Mouse (Mus musculus): Measurements from ENCODE around the gene Rras. TPM values are rescaled to one million over a fixed set of nuclear protein-coding genes. Genes with fewer than 3 reads are reported as not detected.

Gene Rras
- total and polyA plus RNA-seq, 3 experiments = 5.0 to 24.1 TPM; not detected in 1

DNA sequence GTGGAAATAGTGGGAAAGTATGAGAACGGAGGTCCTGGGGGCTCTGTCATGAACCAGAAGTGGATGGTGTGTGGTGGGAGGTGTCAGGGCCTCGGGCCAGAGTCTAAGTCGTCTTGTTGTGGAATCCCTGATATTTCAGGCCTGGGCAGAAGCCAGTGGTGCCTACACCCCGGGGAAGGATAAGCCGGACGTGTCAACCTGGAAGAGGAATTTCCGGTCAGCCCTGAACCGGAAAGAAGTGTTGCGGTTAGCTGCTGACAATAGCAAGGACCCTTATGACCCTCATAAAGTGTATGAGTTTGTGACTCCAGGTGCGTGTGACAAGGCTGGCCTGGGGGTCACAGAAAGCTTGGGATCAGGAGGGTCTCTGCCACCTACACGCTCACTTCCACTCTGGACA is 18.0 kb upstream of the Rras start:
- peaks cover 1 to 9% of the 10 kb centered on the region in 2 experiments; a peak in 2 of 4 replicates for H3K36me3 ChIP-seq (ENCODE audit: control insufficient read depth in 1 of 2, insufficient read depth in 2 of 2, low read length in 2 of 2)
- H3K4me1 ChIP-seq (ENCODE audit: control insufficient read depth in 1 of 2, insufficient read depth in 2 of 2, low read length in 2 of 2) = no peaks in the 10 kb centered on the region
- H3K4me3 ChIP-seq (ENCODE audit: control insufficient read depth in 1 of 2, insufficient read depth in 1 of 2, low read depth in 2 of 2, low read length in 2 of 2) = no peak overlapping the region

DNA sequence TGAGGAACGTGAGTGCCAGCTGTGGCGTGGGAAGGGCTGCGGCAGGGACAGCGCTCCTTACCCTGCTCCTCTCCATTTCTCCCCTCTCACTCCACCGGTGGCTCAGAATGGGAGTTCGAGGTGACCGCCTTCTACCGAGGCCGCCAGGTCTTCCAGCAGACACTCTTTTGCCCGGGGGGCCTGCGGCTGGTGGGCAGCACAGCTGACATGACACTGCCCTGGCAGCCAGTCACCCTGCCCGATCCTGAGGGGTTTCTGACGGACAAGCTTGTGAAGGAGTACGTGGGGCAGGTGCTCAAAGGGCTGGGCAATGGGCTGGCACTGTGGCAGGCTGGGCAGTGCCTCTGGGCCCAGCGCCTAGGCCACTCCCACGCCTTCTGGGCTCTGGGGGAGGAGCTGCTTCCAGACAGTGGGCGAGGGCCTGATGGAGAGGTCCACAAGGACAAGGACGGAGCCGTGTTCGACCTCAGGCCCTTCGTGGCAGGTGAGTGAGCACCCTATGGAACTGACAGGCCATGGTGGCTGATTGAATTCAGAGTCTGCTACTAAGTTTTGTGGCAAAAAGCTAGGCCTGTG is 17.1 kb upstream of the Rras start:
- no peak for DNase-seq (ENCODE audit: low read depth, low spot score)
- no peaks in the 10 kb centered on the region for H3K4me1 ChIP-seq (ENCODE audit: control insufficient read depth in 1 of 2, insufficient read depth in 2 of 2, low read length in 2 of 2)
- no peak overlapping the region for H3K4me3 ChIP-seq (ENCODE audit: control insufficient read depth in 1 of 2, insufficient read depth in 1 of 2, low read depth in 2 of 2, low read length in 2 of 2)
- H3K27me3 ChIP-seq (ENCODE audit: control insufficient read depth in 1 of 2, insufficient read depth in 2 of 2, low read length in 2 of 2) = no peaks in the 10 kb centered on the region
- H3K9ac ChIP-seq (ENCODE audit: control insufficient read depth, low read depth, low read length, poor library complexity, severe bottlenecking) = no peak overlapping the region
- no peak overlapping the region for H3K27ac ChIP-seq (ENCODE audit: control insufficient read depth, low read depth, low read length)
- TF ChIP-seq GABPA (IDR thresholded peaks at IDR 0.05; ENCODE audit: low read depth, low read length) = no peak
- TF ChIP-seq SMC3 (IDR thresholded peaks at IDR 0.05; ENCODE audit: low read depth, low read length) = no peak
- no peak for TF ChIP-seq E2F4 (IDR thresholded peaks at IDR 0.05; ENCODE audit: borderline replicate concordance, low read depth, low read length)
- TF ChIP-seq MYB (IDR thresholded peaks at IDR 0.05; ENCODE audit: low read depth, low read length) = no peak
- no peak for TF ChIP-seq JUND (IDR thresholded peaks at IDR 0.05; ENCODE audit: low read depth, low read length)
- TF ChIP-seq TCF12 (IDR thresholded peaks at IDR 0.05; ENCODE audit: low read depth, low read length) = no peak
- no peak for TF ChIP-seq MYC (IDR thresholded peaks at IDR 0.05; ENCODE audit: low read depth, low read length)
- TF ChIP-seq USF2 (IDR thresholded peaks at IDR 0.05; ENCODE audit: borderline replicate concordance in 1 of 2, insufficient read depth in 1 of 2, low read depth in 1 of 2, low read length in 2 of 2) = no peak
- TF ChIP-seq ZC3H11A (IDR thresholded peaks at IDR 0.05; ENCODE audit: low read depth, low read length) = no peak
- no peak for TF ChIP-seq TBP (IDR thresholded peaks at IDR 0.05; ENCODE audit: low read depth, low read length)
- no peak for TF ChIP-seq ZMIZ1 (IDR thresholded peaks at IDR 0.05; ENCODE audit: low read depth, low read length)
- TF ChIP-seq UBTF (IDR thresholded peaks at IDR 0.05; ENCODE audit: borderline replicate concordance, insufficient read depth, low read depth, low read length) = no peak
- TF ChIP-seq ETS1 (IDR thresholded peaks at IDR 0.05; ENCODE audit: low read depth, low read length) = no peak
- TF ChIP-seq EP300 (IDR thresholded peaks at IDR 0.05; ENCODE audit: low read depth in 1 of 2, low read length in 2 of 2) = no peak
- TF ChIP-seq ELF1 (IDR thresholded peaks at IDR 0.05; ENCODE audit: low read depth, low read length) = no peak
- no peaks in the 10 kb centered on the region for H3K9me3 ChIP-seq (replicated peaks; ENCODE audit: insufficient read depth, low read length)
- H3K79me2 ChIP-seq (ENCODE audit: control insufficient read depth, insufficient read depth, low read length, poor library complexity) = peaks cover 22% of the 10 kb centered on the region
- H3K36me3 ChIP-seq (ENCODE audit: control insufficient read depth in 1 of 2, insufficient read depth in 2 of 2, low read length in 2 of 2) = peaks cover 1 to 9% of the 10 kb centered on the region in 2 experiments; a peak in 3 of 4 replicates

More for the DNA sequence above, 18.0 kb upstream of the Rras start:
- Histone ChIP-seq H3K9me3 (replicated peaks; ENCODE audit: insufficient read depth, low read length) (no peaks in the 10 kb centered on the region), H3K27me3 (ENCODE audit: control insufficient read depth in 1 of 2, insufficient read depth in 2 of 2, low read length in 2 of 2) (no peaks in the 10 kb centered on the region), H3K9ac (ENCODE audit: control insufficient read depth, low read depth, low read length, poor library complexity, severe bottlenecking) (peak overlapping the region; percentile 51), H3K79me2 (ENCODE audit: control insufficient read depth, insufficient read depth, low read length, poor library complexity) (peaks cover 22% of the 10 kb centered on the region), H3K27ac (ENCODE audit: control insufficient read depth, low read depth, low read length) (no peak overlapping the region)
- no peak for DNase-seq (ENCODE audit: low read depth, low spot score)
- TF ChIP-seq HCFC1 (IDR thresholded peaks at IDR 0.05; ENCODE audit: low read depth, low read length) (no peak), CHD2 (IDR thresholded peaks at IDR 0.05; ENCODE audit: low read length) (no peak), ETS1 (IDR thresholded peaks at IDR 0.05; ENCODE audit: low read depth, low read length) (no peak), MYC (IDR thresholded peaks at IDR 0.05; ENCODE audit: low read depth, low read length) (no peak), USF2 (IDR thresholded peaks at IDR 0.05; ENCODE audit: borderline replicate concordance in 1 of 2, insufficient read depth in 1 of 2, low read depth in 1 of 2, low read length in 2 of 2) (no peak), TBP (IDR thresholded peaks at IDR 0.05; ENCODE audit: low read depth, low read length) (no peak), JUND (IDR thresholded peaks at IDR 0.05; ENCODE audit: low read depth, low read length) (no peak), SMC3 (IDR thresholded peaks at IDR 0.05; ENCODE audit: low read depth, low read length) (no peak), MEF2A (IDR thresholded peaks at IDR 0.05; ENCODE audit: extremely low read depth, insufficient replicate concordance, low read depth, low read length, poor library complexity, severe bottlenecking) (no peak), RCOR1 (IDR thresholded peaks at IDR 0.05; ENCODE audit: low read depth, low read length) (no peak), USF1 (IDR thresholded peaks at IDR 0.05; ENCODE audit: low read depth, low read length) (no peak), TAL1 (IDR thresholded peaks at IDR 0.05; ENCODE audit: low read length) (no peak), POLR2A (IDR thresholded peaks at IDR 0.05; ENCODE audit: control insufficient read depth in 1 of 2, insufficient read depth in 1 of 2, low read depth in 1 of 2, low read length in 2 of 2, poor library complexity in 1 of 2) (no peak), POLR2AphosphoS5 (IDR thresholded peaks at IDR 0.05; ENCODE audit: borderline replicate concordance, low read depth, low read length) (no peak), UBTF (IDR thresholded peaks at IDR 0.05; ENCODE audit: borderline replicate concordance, insufficient read depth, low read depth, low read length) (no peak), POLR2AphosphoS2 (IDR thresholded peaks at IDR 0.05; ENCODE audit: low read length) (no peak), E2F4 (IDR thresholded peaks at IDR 0.05; ENCODE audit: borderline replicate concordance, low read depth, low read length) (no peak)

All from MEL (cell line).